Mouse (Mus musculus): ENCODE measurements around the gene Gm14226.
"Not testable (repeated sequence)": the region's sequence is repeated elsewhere in the genome, so short reads cannot be mapped to it uniquely, and the experiment has no call there.

Gene Gm14226

DNA sequence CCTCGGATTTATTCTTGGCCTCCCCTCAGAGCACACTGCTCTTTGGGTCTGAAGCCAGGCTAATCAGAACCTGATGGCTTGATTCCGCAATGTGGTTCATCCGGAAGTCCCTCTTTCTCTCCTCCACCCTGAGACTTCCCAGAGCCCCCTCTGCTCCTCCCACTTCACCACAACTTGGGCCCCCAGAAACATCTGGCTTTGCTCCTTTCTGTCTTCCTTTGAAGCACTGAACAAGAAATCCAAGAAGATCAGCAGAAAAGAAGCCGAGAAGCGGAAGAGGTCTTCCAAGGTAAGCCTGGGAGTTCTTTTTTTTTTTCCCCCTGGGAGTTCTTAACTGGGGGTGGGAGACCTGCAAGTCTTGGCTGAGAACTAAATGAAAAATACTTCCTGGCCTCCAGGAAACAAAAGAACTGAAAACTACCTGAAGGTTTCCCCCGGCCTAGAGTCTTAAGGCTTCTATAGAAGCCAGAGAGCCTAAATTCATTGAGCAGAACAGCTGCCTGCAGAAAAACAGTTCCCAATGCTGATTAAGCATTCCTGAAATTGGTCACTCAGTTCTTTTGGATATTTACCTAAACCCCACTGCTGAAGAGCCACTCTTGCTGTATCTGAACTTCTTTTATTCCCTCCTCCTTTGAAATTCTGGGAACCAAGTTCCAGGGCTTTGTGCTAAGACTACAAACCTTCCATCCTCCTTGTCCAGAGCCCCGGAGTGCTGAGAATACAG lies 29.5 kb downstream of the Gm14226 start:
- no peak for DNase-seq (ENCODE audit: low spot score)

DNA sequence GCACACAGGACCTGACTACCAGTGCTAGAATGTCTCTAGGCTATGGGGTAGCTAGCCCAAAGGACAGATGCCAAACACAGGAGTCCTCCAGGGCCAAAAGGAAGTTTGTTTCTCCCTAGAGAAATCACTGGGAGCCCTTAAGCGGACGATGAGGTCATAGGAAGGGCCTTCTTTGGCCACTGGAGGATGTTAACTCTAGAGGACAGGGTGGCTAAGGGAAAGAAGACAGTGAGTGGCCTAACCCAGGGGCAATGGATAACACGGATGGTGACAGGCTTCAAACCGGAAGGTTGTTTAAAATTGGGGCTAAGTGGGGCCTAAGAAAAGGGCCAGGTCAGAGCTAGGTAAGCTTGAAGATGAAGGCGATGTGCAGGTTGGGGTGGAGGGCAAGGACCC lies 32.0 kb downstream of the Gm14226 start:
- no peak for DNase-seq (ENCODE audit: low spot score)

DNA sequence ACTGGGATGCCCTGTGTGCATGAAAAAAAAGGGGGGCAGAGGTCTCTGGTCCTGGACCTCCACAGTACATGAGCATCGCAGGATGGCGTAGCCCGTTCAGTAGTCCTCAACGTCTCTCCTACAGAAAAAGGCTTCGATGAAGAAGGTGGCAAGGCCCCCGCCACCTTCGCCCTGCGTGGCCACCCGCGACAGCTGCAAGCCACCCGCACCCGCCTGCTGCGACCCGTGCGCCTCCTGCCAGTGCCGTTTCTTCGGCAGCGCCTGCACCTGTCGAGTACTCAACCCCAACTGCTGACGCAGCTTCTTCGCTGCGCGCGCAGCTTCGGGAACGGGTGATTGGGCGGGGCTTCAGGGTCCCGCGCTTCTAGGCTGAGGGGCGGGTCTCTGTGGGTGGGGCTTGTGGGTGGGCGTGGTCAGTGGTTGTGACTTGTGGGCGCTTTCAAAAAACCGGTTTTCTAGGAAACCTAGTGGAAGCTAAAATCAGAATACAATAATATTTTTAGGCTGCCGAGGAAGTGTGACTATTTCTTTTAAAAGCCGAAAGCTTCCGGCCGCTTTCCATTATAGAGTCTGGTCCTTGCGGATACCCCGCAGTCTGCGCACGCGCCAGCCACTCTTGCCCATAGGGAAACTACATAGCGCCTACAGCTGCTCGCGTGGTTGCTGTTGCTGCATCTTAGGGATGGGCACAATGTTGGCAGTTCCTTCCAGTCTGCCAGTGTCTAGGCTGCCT lies 32.6 kb downstream of the Gm14226 start:
- peak; percentile 95 for DNase-seq (ENCODE audit: low spot score)

DNA sequence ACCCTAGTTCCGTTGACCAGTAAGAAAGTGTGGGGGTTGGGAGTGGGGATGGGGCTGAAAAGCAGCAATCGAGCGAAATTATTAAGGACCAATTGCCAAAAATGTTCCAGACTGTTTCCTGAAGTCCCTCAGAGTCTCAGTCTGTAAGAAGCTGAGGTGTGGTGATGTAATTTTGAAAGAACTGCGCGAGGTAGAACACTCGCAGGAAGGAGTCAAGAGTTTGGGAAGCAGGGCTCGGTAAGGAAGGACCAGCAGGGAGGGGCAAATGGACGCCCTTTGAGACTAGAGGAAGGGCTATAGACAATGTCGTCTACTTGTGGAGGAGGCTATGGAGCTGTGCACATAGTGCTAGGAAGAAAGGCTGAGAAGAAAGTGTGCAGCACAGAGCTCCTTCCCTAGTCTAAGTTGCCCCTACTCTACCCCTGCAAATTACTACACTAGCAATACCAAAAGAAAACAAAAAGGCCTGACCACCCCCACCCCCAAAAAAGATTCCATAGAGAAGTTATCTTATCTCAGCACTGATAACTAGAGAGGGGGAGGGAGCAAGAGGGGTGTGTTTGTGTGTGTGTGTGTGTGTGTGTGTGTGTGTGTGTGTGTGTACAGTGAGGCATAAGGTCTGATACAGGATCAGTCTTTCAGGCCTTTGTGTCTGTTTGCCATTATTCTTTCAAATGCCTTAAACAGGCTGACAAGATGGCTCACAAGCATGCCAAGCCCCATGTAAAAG lies 33.7 kb downstream of the Gm14226 start:
- DNase-seq (ENCODE audit: low spot score) = no peak

DNA sequence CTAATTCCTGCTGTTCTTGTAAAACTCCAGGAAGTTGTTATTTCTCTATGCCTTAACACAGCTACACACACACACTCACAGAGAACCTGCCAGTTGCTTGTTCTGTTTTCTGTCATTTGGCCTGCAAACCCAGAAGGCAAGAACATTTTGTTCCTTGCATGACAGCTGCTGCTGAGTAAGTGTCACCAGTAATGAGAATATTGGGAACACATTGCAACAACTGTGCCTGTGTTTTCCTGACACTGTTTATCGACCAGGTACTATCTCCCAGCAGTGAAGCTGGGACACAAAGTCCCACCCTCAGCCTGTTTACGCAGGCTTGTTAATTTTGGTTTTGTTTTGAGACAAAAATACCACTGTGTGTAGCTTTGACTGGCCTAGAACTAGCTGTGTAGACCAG lies 34.6 kb downstream of the Gm14226 start:
- DNase-seq (ENCODE audit: low spot score) = no peak

DNA sequence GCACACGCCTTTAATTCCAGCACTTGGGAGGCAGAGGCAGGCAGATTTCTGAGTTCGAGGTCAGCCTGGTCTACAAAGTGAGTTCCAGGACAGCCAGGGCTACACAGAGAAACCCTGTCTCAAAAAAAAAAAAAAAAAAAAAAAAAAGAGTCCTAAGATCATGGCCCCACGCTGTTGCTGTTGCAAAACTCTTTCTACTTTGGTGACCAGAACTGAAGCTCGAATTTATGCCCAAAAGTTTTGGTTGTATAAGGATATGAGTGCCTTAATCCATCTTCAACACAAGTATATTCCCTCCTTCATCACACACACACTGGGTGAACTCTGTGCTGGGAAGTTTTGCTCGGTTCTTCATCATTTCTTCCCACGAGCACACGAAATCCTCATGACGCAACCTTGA lies 35.4 kb downstream of the Gm14226 start:
- not testable (repeated sequence) for DNase-seq (ENCODE audit: low spot score)

DNA sequence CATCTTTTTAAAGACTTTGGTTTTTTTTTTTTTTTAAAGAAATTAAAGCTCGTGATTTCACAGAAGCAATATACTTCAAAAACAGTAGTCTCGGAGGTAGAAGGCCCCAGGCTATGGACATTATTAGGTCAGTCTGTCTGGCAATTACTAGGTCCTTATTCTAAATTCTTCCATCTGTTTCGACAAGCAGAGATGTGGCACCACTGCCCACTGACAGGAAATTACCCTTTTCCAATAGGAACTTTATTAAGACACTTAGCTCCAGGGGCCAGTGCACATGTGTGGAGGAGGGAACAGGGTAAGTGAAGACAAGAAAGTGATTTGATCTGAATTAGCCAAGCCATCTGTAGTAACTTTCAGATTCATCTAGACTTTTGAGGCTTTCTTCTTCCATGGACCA lies 36.6 kb downstream of the Gm14226 start:
- DNase-seq (ENCODE audit: low spot score) = no peak

DNA sequence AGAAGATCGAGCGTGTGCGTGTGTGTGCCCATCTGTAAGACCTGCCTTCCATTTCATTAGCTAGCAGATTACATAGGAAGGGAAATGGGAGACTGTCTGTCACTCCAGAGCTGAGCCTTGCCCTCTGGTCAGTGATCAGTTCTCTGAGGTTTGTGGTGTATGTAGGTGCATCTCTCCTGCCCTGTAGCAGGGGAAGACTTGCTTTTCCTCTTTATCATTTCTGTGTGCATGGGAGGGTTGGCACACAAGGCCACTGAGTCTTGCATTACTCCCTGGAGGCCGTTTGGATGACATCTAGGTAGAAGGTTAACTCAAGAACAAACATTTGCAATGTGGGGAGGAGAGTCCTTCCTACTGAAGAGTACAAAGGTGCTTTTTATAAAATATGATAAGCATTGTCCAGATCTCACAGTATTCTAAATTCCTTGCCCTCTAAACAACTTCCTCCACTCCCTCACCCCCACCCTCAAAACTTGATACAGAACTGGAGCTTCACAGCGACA lies 38.1 kb downstream of the Gm14226 start:
- DNase-seq (ENCODE audit: low spot score) = no peak

DNA sequence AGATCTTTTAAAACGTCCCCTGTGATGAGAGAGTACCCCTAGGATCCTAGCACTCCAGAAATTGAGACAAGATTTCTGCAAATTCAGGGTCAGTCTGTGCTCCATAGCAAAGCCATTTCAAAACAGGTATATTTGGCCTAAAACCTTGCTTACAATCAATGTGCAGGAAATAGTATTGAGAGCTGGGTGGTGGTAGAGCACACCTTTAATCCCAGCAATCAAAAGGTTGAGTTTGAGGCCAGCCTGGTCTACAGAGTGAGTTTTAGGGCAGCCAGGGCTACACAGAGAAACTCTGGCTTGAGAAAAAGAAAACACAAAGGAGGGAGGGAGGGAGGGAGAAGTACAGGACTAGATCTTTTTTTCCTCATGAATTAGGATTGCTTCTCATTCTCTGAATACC lies 39.3 kb downstream of the Gm14226 start:
- DNase-seq (ENCODE audit: low spot score) = no peak

DNA sequence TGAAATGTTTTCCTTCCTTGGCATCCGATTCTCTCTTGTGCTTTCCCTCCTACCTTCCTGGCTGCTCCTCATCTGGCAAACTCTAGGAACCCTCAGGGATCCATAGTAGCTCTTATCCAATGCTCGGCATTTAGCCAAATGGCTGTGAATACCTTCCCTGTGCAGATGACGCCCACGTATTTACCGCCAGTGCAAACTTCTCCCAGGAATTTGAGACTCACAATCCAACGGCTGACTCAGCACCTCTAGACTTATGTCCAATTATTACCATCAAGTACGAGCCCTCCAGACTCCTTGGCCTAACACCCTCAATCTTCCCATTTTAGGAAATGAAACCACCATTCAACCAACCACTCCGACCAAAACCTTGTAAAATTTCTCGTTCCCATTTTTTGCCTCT lies 53.0 kb downstream of the Gm14226 start:
- DNase-seq (ENCODE audit: low spot score) = no peak

DNA sequence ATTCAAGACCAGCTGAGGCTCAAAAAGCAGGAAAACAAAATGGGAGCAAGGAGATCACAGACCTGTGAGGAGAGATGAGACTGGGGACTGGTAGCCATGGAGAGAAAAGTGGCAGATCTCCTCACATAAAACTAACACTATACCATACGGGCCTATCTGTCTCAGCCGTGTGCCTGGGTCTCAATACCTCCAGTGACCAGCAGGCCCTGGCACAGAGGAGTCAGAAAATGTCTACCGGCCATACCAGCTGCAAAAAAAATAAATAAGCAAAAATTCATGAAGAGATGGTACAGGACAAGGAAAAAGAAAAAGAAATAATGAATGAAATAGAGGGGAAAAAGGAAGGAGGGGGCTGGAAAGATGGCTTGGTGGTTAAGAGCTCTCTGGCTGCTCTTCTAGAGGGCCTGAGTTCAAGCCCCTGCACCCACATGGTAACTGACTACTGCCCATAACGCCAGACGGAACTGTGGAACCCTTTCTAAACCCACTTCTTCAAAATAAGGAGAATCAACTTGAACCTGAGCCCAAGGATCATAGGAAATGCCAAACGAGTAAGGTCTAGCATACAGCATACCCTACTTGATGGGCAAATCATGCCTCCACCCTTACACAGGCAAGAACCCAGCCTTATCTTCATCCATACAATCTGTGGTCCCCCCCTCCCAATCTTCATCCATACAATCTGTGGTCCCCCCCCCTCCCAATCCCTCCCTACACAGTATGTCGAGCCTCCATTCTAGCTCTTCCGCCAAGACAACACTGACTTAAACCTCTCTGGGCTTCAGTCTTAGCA lies 54.5 kb downstream of the Gm14226 start:
- DNase-seq (ENCODE audit: low spot score) = no peak

DNA sequence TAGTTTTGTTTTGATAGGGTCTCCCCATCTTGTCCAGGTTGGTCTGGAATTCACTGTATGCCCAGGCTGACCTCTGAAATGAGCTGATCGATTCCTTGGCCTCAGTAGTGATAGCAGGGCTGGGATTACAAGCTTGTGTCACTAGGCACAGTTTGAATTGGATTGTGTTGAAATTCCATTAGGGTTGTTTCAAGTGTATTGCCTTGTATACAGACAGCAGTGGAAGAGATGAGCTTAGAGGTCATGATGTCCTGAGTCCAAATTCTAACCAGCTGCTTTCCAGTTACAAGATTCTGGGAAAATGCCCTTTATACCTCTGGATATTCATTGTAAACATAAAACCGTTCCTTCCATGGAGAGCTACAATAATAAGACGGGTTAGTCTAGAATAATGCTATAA lies 55.3 kb downstream of the Gm14226 start:
- DNase-seq (ENCODE audit: low spot score) = no peak

DNA sequence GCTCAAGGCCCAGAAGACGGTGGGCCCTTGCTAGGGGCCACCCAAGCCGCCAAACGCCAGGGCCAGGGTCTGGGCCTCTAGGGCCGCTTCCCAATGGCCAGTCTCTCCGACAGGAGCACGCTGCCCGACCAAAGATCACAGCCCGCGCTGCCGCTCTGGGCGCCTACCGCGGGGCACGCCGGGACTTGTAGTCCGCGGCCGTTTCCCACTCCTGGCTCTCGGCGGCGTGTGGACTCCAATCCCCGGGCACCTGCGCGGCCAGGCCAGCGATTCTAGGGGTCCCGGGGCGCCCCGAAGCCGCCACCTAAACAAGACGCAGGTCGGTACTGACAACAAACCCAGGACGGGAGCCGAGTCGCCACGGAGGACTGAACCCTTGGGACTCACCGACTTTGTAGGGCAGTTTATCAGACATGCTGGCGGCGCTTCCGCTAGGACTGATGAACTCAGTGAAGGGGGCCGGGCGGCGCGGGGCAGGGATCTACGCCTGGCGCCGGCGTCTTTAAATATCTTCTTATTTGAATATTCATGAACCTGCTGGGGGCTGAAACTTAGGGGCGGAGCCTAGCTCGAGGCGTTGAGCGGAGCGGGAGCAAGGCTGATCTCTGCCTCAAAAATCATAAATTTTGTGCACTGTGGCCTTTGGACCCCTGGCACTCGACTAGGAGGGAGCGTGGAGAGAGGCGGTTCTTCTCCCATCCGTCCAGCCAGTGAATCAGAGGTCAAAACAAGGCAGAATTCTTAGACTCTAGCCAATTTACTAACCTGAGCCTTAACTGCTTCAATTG lies 56.1 kb downstream of the Gm14226 start, which contains the start of gene Ahcy:
Gene Ahcy (minus strand): TSS at position 520 of the 788 bp plus-strand sequence.
- DNase-seq (ENCODE audit: low spot score) = peak; percentile 89

DNA sequence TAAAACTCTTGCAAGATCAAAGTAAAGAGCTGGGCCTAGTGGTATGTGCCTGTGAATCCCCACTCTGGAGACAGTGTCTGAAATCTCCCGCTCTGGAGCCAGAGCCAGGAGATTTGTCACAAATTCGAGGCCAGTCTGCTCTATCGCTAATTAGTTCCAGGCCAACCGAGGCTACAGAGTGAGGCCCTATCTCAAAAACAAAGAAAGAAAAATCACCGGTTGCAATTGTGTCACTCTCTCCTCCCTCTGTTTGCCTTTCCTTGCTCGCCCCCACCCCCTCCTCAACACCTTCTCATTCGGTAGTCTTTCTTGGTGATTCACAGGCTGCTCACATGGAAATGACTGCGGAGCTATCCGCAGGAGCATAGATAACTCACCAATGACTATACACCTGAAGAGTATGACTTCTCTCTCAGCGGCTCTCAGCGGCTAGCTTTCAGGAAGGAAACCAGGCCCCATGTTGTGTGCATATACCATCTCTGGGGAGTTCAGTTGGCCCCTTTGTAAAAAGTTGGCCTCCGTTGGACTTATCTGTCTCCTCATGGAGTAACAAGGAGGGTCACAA lies 56.8 kb downstream of the Gm14226 start:
- no peak for DNase-seq (ENCODE audit: low spot score)

DNA sequence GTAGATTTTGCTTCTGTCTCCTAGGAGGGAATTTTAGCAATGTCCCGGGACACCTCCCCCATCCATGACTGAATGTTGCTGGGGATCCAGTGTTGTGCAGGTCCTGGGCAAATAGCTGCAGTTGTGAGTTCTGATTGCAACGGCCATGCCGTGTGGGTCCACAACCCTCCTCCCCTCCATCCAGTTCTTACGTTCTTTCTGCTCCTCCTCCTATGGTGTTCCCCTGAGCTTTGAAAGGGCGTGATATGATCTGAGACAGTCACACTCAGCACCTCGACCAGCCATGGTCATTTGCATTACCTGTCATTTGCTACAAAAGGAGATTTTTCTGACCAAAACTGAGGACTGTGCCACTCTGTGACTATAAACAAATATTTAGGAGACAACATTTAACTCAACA lies 57.6 kb downstream of the Gm14226 start:
- DNase-seq (ENCODE audit: low spot score) = no peak
